Mouse (Mus musculus): ENCODE measurements around the gene Ccdc69.

DNA sequence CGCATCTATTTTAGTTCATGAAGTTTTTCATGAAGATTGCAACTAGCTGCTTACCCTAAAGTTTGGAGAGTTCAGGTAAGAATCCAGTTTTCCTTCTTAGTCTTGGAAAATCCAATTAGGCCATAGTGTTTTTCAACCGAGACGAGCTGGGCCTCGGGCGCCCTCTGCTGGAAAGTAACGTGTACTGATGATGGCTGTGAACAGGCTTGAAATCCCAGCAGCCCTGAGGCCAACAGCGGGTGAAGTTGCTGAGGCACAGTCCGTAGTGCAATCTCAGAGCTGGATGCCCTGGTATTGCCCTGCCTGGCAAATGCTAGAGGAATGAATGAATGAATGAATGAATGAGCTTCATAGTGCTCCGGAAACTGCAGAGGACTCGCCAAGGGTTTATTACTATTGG is 9.1 kb upstream of the Ccdc69 start:
- TF ChIP-seq POLR2A (IDR thresholded peaks at IDR 0.05; ENCODE audit: extremely low read depth, insufficient read depth, low read length) = no peak
- TF ChIP-seq CTCF (IDR thresholded peaks at IDR 0.05; ENCODE audit: low read depth, low read length) = peak; percentile 97
